Mouse (Mus musculus) bone marrow, adult 2 months (tissue): ENCODE data around the gene Secisbp2l. TPM values are rescaled to one million over a fixed set of nuclear protein-coding genes. Genes with fewer than 3 reads are reported as not detected.

ENCODE experiments used
- H3K27ac ChIP-seq: fragments of 200-500 bp; 2 replicates; pipeline ENCODE4 v1.5.1; 2012; ENCODE audit warnings: low read depth, mild to moderate bottlenecking, control low read depth, inconsistent platforms, low read length; ENCODE audit not compliant: control insufficient read depth, poor library complexity, insufficient read depth
- H3K4me1 ChIP-seq: fragments of 200-500 bp; 2 replicates; pipeline ENCODE4 v1.6.1; 2011; ENCODE audit warnings: low read length; ENCODE audit not compliant: control insufficient read depth, insufficient read depth
- H3K4me3 ChIP-seq: fragments of 200-500 bp; replicated peaks from 2 replicates; pipeline ENCODE3; 2011; ENCODE audit warnings: mild to moderate bottlenecking, low read depth, low read length, control low read depth; ENCODE audit not compliant: control insufficient read depth
- CTCF ChIP-seq: fragments of 200-500 bp; IDR thresholded peaks from 2 replicates; pipeline ENCODE4 v1.5.1; 2011; ENCODE audit warnings: low read length, control low read depth; ENCODE audit not compliant: control insufficient read depth, insufficient read depth
- POLR2A ChIP-seq: fragments of 200-500 bp; IDR thresholded peaks from 2 replicates; pipeline ENCODE4 v1.6.1; 2011; ENCODE audit warnings: low read depth, mild to moderate bottlenecking, control low read depth, low read length, borderline replicate concordance; ENCODE audit not compliant: control insufficient read depth
- WGBS: fragments of 180-500 bp; shearing (Covaris S2); methylation state at CpG from one replicate; pipeline ENCODE4 v1.1.7; 2018; 5-methylcytosine and 5-hydroxymethylcytosine counted together
- polyA plus RNA-seq: library from polyadenylated mRNA; stranded (reverse); fragments of >200 nt; gene quantifications from 2 replicates; pipeline ENCODE4 v1.2.4, GENCODE M21; 2011; ENCODE audit warnings: low replicate concordance; ENCODE audit not compliant: missing spikeins, insufficient read depth, insufficient read length

Secisbp2l gene
- polyA plus RNA-seq, result 14.1 and 14.3 TPM in 2 replicates

DNA sequence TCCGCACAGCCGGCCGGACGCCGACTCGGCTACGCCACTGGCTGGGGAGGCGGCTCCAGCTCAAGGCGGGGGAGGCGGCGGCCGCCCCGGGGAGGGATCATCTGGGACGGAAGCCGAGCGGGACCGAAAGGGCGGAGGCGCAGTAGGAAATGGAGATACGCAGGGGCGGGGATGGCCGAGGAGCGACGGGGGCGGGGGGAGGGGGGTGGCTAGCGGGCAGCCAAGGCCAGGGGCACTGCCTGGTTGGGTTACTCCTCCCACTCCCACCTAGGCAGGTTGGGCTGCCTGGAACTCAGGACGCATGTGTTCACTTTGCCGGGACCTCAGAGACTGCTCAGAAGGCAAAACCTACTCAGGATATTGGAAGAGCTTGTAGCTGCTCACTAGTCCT lies at the start of gene Secisbp2l:
TSS of gene Secisbp2l (minus strand) at position 152 of the 391 bp plus-strand sequence.
- Histone ChIP-seq H3K4me3 (peak within 1 kb of the TSS; percentile 75), H3K4me1 (no peaks in the 10 kb centered on the region), H3K27ac (peak within 1 kb of the TSS; percentile 73; the same call in 1 of the 2 replicates)
- TF ChIP-seq CTCF (no peak), POLR2A (peak; percentile 79)
- WGBS, result 1% methylated on average over 25 of the region's 28 CpGs

DNA sequence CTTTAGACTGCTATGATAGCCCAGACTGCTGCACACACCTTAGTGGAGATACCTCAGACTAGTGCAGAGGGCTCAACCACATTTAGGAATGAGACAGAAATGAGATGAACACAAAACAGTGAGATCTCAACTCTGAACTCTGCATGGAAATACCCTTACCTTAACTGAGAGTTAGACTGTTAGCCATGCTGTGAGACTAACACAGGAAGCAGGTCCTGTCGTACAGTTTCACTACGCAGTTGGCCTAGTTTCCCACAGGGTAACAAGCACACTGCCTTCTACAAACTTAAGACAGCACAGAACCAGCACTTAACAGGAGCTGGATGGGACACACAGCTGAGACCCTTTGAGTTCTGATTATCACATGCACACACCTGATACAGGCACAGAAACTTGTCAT lies 47.3 kb upstream of the Secisbp2l start:
- H3K4me1 ChIP-seq, result no peaks in the 10 kb centered on the region
- TF ChIP-seq CTCF (no peak), POLR2A (no peak)
- H3K27ac ChIP-seq, result no peak overlapping the region
- no peak overlapping the region for H3K4me3 ChIP-seq
- WGBS, result 92% methylated on average over 2 of the region's 2 CpGs

DNA sequence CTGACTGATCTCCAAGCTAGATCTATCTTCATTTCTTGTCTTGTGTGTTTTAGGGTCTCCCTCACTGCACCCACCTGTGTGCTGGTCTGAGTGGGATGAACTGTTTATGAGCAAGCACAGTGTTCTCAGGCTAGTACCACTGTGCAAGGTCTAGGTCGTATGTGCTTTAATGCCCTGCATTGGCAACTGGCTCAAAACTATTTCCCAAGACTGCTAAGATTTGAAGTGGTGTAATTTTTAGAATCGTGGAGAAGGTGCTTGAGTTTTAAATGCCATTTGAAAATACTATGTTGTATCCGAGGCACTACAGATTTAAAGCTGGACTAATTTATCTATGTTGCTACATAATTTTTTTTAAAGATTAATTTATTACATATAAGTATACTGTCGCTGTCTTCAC lies 45.2 kb upstream of the Secisbp2l start:
- 83% methylated on average over 4 of the region's 4 CpGs for WGBS
- Histone ChIP-seq H3K4me3 (no peak overlapping the region), H3K27ac (no peak overlapping the region), H3K4me1 (no peaks in the 10 kb centered on the region)
- TF ChIP-seq POLR2A, result no peak
- no peak for TF ChIP-seq CTCF

DNA sequence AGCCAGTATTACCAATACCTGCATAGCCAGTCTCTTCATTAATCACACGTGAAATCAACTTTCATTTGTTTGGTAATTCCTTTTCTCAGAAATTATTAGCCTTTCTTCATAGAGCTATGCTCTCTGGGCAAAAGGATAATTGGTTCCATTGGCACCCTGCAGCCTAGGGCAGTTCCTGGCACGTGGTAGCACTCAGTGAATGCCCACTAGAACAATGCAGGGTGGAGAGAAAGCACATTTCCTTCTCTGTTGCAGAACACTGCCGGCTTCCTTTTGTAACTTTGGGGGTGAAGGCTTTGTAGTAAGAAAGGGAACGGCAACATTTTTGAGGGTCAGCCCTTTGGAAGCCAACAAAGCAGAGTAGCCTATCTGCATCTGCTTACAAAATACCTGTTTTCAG lies 43.5 kb upstream of the Secisbp2l start:
- Histone ChIP-seq H3K27ac (no peak overlapping the region), H3K4me3 (no peak overlapping the region), H3K4me1 (no peaks in the 10 kb centered on the region)
- no peak for TF ChIP-seq CTCF
- no peak for TF ChIP-seq POLR2A
- WGBS, result 34% methylated on average over 4 of the region's 4 CpGs

GRCm38 (mm10) chr2:125820397-125820796 lies 37.7 kb upstream of the Secisbp2l start:
- Histone ChIP-seq H3K27ac (no peak overlapping the region), H3K4me3 (no peak overlapping the region), H3K4me1 (no peaks in the 10 kb centered on the region; the same call in 1 of the 2 replicates)
- TF ChIP-seq POLR2A, result no peak
- 82% methylated on average over 4 of the region's 4 CpGs for WGBS

DNA sequence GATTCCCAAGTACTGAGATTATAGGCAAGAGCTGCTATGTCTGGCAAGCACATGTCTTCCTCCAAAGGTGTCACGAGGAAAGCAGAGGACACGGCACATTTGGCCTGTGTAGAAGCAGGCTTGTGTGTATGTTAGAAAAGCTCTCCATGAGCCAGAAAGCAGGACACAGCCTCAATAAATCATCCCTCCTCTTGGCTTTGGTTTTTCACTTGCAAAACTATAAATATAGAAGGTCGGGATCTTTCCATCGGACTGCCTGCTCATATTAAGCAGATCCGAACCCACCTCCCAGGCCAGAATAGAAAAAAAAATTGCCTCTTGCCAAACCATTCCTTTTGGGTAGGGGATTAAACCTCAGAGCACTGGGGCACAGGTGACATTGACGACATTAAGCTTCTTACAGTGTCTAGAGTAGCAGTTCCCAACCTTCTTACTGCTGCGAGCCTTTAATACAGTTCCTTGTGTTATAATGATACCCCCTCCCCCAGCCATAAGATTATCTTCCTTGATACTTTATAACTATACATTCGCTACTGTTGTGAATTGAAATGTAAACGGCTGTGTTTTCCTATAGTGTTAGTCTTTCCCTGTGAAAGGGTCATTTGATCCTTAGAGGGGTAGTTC lies 31.4 kb upstream of the Secisbp2l start:
- WGBS, result 74% methylated on average over 9 of the region's 9 CpGs
- TF ChIP-seq POLR2A, result no peak
- TF ChIP-seq CTCF, result no peak
- Histone ChIP-seq H3K4me1 (no peaks in the 10 kb centered on the region; the same call in 1 of the 2 replicates), H3K4me3 (no peak overlapping the region), H3K27ac (no peak overlapping the region)

GRCm38 (mm10) chr2:125811332-125811731 lies 28.7 kb upstream of the Secisbp2l start:
- WGBS, result 18% methylated on average over 2 of the region's 2 CpGs

GRCm38 (mm10) chr2:125809551-125809950 lies 26.9 kb upstream of the Secisbp2l start:
- H3K4me1 ChIP-seq, result no peaks in the 10 kb centered on the region; the same call in 1 of the 2 replicates
- H3K4me3 ChIP-seq, result no peak overlapping the region
- 83% methylated on average over 7 of the region's 7 CpGs for WGBS
- TF ChIP-seq POLR2A (no peak), CTCF (no peak)
- no peak overlapping the region for H3K27ac ChIP-seq

More at GRCm38 (mm10) chr2:125811332-125811731, 28.7 kb upstream of the Secisbp2l start:
- TF ChIP-seq POLR2A (no peak), CTCF (no peak)
- no peaks in the 10 kb centered on the region; the same call in 1 of the 2 replicates for H3K4me1 ChIP-seq
- H3K4me3 ChIP-seq, result no peak overlapping the region
- H3K27ac ChIP-seq, result no peak overlapping the region
